Mouse (Mus musculus) brain, embryonic 18.5 days (tissue): ENCODE data around the gene Pkig.
"Not testable (repeated sequence)": the region's sequence is repeated elsewhere in the genome, so short reads cannot be mapped to it uniquely, and the experiment has no call there.

Source experiments
- DNase-seq: peaks from one replicate; pipeline ENCODE4 v3.0.0-alpha.2; 2012; ENCODE audit warnings: low read depth, low spot score

The Pkig gene

GRCm38 (mm10) chr2:163657975-163658886, at the start of gene Pkig:
TSS of gene Pkig (plus strand) at chr2:163658386.
- DNase-seq, result peak; percentile 73

DNA sequence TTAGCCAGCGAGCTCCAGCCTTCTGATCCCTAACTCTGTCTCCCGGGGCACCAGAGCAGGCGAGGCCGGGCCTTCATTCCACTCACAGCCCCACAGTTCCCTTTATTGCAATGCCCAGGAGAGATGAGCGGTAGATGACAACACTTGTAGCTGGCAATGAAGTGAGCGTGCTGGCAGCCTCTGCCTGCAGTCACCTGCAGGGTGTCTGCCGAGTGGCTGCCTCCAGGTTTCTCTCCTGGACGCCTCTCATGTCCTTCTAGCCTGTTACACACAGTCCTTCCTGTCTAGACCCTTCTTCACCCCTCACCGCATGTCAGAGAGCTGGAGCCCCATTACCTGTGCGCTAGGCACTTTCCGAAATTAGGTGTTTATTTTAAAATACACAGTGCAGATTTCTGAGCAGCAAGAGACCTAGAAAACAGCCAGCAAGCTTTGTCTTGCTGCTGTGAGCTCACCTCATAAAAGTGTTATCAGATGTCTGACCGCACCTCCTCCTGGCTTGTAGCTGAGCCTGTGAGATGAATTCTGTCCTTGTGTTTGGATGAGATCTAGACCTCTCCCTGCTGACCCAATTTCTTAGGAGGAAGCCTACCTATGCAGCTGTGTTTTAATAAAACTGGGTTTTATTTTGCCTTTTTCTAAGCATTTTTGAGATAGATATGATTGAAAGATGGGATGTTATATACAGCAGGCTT, 48.8 kb upstream of the Pkig start:
- no peak for DNase-seq

DNA sequence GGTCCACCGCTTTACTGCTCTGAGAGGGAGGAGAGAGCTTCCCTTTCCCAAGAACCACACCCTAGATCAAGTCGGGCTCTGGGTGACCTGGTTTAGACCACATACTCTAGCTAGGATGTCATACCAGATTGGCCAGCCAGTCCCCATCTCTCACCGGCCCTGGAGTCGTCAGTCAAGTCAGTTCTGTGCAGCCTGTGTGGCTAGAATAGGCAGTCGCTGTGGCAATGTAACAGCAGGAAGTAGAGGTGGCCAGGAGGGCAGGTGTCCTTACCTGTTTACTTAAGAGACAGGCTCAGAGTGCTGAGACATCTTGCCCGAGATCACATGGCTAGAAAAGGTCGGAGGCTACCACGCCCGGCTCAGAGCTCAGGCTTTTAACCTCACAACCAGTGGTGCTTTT, 47.0 kb upstream of the Pkig start:
- no peak for DNase-seq

GRCm38 (mm10) chr2:163613206-163613605, 45.0 kb upstream of the Pkig start:
- DNase-seq, result no peak

DNA sequence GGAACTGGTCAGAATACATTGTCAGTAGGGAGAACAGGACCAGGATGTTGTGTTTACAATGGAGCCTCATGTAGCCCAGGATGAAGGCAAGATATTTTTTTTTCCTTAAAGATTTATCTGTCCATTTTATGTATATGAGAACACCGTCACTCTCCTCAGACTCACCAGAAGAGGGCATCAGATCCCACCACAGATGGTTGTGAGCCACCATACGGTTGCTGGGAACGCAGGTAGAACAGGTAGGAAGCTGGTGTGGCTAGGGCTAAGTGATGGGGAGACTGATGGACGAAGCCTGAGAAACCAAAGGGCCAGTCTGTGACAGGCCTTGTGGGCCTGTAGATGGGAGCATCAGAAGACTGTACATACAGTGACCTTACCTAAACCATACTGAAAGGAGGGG, 44.2 kb upstream of the Pkig start:
- no peak for DNase-seq

GRCm38 (mm10) chr2:163615401-163615800, 42.8 kb upstream of the Pkig start:
- DNase-seq, result no peak

DNA sequence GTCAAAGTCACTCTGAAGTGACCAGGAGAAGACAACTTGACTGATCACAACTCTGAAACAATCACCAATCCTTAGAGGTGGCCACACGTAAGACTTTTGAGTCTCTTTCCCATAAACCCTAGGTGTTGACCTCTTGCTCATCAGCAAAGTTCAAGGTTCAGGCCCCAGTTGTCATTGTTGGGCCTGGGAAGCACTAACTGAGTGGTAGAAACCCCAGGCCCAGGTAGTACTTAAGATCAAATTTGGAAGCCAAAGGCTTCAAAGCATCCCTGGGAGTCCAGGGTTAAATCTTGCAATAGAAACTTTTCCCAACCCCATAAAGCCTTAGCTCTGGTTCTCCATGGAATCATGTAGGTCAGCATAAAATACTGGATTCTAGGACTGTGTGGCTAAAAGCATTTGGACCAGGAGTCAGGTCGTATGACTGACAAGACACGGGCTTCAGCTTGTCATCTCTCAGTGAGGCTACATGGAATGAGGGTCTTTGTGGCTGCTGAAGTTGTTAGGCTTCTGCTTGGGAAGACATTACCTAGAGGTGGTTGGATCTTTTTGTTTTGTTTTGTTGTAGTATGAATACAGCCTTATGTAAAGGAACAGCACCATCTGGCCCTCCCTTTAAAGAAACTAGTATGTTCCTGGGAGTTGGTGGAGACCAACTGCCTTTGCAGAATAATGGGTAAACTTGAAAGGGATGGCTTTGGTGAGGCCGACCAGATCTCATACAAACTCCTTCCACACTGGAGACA, 42.1 kb upstream of the Pkig start:
- no peak for DNase-seq

- DNase-seq, result no peak
Observed at GRCm38 (mm10) chr2:163616652-163617227, 41.4 kb upstream of the Pkig start.

DNA sequence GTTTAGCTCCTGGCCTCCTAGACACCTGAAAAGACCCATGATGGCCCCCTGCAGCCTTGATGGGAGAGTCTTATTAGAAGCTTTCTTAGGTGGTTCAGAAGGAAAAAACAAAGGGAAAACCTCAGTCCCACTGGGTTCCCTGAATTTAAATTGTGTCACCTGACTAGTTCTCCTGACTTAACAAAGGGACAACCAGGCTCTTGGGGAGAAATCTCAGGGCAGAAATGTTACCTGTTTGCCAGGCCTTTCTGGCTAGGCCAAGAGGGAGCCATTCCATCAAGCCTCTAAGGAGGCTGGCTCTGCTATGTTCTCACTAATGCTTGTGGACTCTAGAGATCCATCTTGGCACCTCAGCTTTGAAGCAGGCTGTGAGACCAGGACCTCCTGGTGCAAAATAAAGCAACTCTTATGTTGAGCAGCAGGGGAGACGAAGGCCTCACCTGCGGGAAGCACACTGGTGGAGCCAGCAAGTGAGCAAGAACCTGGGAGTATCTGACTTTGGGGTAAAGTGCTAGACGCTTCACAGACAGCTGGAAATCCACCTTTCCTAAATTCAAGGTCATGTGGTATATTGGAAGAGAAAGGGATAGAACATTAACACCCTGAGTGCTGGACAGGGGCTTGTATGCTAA, 40.8 kb upstream of the Pkig start:
- DNase-seq, result no peak

- DNase-seq, result no peak
Observed at GRCm38 (mm10) chr2:163617874-163618273, 40.3 kb upstream of the Pkig start.

- no peak for DNase-seq
Observed at GRCm38 (mm10) chr2:163620451-163620850, 37.7 kb upstream of the Pkig start.

DNA sequence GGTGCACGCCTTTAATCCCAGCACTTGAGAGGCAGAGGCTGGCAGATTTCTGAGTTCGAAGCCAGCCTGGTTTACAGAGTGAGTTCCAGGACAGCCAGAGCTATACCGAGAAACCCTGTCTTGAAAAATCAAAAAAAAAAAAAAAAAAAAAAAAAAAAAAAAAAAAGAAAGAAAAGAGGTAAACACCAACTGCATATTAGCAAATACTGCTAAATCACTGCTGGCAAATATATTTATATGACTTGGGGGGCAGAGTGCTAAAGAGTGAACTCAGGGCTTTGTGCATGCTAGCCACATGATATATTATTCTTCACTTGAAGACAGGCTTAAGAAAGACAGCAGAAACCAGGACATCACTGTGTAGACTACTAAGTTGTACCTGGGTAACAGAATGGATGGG, 36.8 kb upstream of the Pkig start:
- not testable (repeated sequence) for DNase-seq

- no peak for DNase-seq
Observed at GRCm38 (mm10) chr2:163631223-163631622, 27.0 kb upstream of the Pkig start.

- DNase-seq, result no peak
Observed at GRCm38 (mm10) chr2:163631715-163632114, 26.5 kb upstream of the Pkig start.

DNA sequence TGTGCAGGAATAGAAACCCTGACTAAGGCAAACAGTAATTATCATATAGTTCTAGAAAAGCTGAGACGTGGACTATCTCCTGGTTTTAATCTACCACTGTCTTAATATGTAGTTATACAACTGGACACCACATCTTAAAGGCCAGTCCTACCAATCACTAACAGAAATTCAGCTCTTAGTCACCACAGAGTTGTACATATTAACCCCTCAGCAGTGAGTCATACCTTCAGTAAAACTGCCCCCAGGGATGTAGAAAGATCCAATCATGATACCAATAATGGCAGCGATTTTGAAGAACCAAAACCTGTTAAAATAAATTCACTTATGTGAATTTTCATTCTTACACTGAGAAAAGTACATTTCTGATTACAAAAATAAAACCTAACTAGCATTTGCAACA, 24.0 kb upstream of the Pkig start:
- DNase-seq, result no peak

DNA sequence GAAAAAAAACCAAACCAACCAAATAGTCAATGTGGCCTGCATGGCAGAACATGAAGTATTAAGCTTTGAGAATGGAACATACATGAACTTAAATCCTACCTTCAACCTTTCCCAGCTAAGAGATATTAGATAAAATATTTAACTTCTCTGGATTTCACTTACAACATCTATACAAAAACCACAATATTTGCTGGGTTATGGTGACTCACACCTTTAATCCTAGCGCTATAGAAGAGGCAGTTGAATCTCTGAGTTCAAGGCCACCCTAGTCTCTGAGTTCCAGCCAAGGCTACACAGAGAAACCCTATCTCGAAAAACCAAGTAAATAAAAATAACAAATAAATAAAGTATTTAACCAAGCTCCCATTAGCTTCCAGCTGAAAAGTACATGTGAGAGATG, 22.1 kb upstream of the Pkig start:
- no peak for DNase-seq

- no peak for DNase-seq
Observed at GRCm38 (mm10) chr2:163637655-163638266, 20.4 kb upstream of the Pkig start.

DNA sequence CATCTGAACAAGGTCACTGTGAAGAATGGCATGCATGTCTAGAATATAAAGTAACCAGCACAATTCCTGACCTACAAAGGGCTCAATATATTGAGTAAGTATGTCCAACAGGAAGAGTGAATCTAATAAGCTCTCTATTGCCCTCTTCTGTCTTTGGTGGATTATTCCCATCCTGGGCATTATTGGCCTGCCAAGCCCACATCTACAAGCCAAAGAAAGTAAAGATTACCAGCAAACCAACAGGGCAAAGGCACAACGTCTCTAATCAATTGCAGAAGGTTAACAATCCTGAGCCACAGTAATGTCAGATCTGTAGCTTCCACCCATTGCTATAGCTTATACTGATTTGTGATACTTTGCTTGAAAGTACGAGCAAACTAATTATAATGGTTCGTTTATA, 17.7 kb upstream of the Pkig start:
- no peak for DNase-seq

DNA sequence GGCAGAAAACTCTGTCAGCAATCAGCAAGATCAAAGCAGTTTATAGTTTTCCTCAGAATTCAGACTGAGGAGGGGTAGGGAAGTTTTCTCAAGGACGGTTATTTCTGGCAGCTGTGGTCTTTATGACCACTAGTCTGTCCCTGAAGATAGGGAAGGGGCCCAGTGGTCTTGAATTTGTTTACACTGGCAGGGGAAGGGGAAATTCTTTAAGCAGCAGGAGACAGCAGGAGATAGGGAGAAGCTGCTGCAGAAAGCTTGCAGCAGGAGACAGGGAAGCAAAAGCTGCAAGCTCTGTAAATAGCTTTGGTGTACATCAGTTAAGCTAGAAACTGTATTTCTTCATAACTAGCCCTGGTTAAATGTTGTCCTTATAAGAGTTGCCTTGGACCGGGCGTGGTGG, 16.5 kb upstream of the Pkig start:
- no peak for DNase-seq

- no peak for DNase-seq
Observed at GRCm38 (mm10) chr2:163642685-163643575, 15.3 kb upstream of the Pkig start.
